Mouse (Mus musculus): ENCODE data around the gene Cacna1b. TPM values are rescaled to one million over a fixed set of nuclear protein-coding genes. Genes with fewer than 3 reads are reported as not detected.

Gene Cacna1b
- polyA plus RNA-seq, 1 experiment from 2014 or later, result 0.84 TPM

GRCm38 (mm10) chr2:24562547-24563290 is 200.2 kb downstream of the Cacna1b start:
- H3K4me3 ChIP-seq (ENCODE audit: low read depth, low read length), result no peak overlapping the region
- DNase-seq (ENCODE audit: low spot score) (no peak), ATAC-seq (ENCODE audit: low read depth) (no peak)
- no peaks in the 10 kb centered on the region for H3K27me3 ChIP-seq (replicated peaks; ENCODE audit: control insufficient read depth, insufficient read depth, low read length)
- H3K27ac ChIP-seq (replicated peaks; ENCODE audit: low read depth, low read length), result no peak overlapping the region
- no peaks in the 10 kb centered on the region for H3K9me3 ChIP-seq (ENCODE audit: control insufficient read depth, low read length)
- no peak overlapping the region for H3K9ac ChIP-seq (ENCODE audit: low read depth, low read length)
- 60% methylated on average over 7 of the region's 7 CpGs for WGBS
- no peak overlapping the region for H3K4me2 ChIP-seq (ENCODE audit: low read depth, low read length)
- no peaks in the 10 kb centered on the region for H3K36me3 ChIP-seq (ENCODE audit: control insufficient read depth, insufficient read depth, low read length)
- no peaks in the 10 kb centered on the region for H3K4me1 ChIP-seq (ENCODE audit: control insufficient read depth, insufficient read depth, low read length)

GRCm38 (mm10) chr2:24561946-24562345 is 201.0 kb downstream of the Cacna1b start:
- no peak overlapping the region for H3K4me3 ChIP-seq (ENCODE audit: low read depth, low read length)
- H3K9ac ChIP-seq (ENCODE audit: low read depth, low read length), result no peak overlapping the region
- H3K27me3 ChIP-seq (replicated peaks; ENCODE audit: control insufficient read depth, insufficient read depth, low read length), result no peaks in the 10 kb centered on the region
- ATAC-seq (ENCODE audit: low read depth) (no peak), DNase-seq (ENCODE audit: low spot score) (no peak)
- H3K9me3 ChIP-seq (ENCODE audit: control insufficient read depth, low read length), result no peaks in the 10 kb centered on the region
- no peak overlapping the region for H3K4me2 ChIP-seq (ENCODE audit: low read depth, low read length)
- H3K36me3 ChIP-seq (ENCODE audit: control insufficient read depth, insufficient read depth, low read length), result no peaks in the 10 kb centered on the region
- no peaks in the 10 kb centered on the region for H3K4me1 ChIP-seq (ENCODE audit: control insufficient read depth, insufficient read depth, low read length)
- no peak overlapping the region for H3K27ac ChIP-seq (replicated peaks; ENCODE audit: low read depth, low read length)
- 79% methylated on average over 6 of the region's 6 CpGs for WGBS

- Histone ChIP-seq H3K27me3 (replicated peaks; ENCODE audit: control insufficient read depth, insufficient read depth, low read length) (no peaks in the 10 kb centered on the region), H3K36me3 (ENCODE audit: control insufficient read depth, insufficient read depth, low read length) (no peaks in the 10 kb centered on the region), H3K9me3 (ENCODE audit: control insufficient read depth, low read length) (no peaks in the 10 kb centered on the region), H3K4me1 (ENCODE audit: control insufficient read depth, insufficient read depth, low read length) (no peaks in the 10 kb centered on the region), H3K4me3 (ENCODE audit: low read depth, low read length) (no peak overlapping the region), H3K9ac (ENCODE audit: low read depth, low read length) (no peak overlapping the region), H3K27ac (replicated peaks; ENCODE audit: low read depth, low read length) (no peak overlapping the region), H3K4me2 (ENCODE audit: low read depth, low read length) (no peak overlapping the region)
- DNase-seq (ENCODE audit: low spot score) (no peak), ATAC-seq (ENCODE audit: low read depth) (no peak)
- 67% methylated on average over 5 of the region's 5 CpGs for WGBS
Measured at GRCm38 (mm10) chr2:24560201-24560600, 202.8 kb downstream of the Cacna1b start.

DNA sequence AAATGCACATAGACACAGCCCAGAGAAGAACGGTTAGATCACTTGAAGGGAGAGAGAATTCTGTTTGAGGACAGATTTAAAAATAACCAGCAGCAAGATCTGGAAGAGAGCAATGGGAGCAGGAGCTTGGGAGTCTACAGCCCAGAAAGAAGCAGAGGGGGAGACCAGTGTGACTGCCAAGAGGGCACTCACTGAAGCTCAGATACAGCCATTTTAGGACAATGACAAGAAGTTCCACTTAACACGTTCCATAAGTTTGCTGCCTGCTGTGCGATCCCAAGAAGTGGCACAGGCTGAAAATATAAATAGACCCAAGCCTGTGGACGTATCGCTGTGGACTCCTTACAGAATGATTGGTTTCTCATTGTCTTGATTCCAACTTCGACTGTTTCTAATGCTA is 206.6 kb downstream of the Cacna1b start:
- WGBS, result 75% methylated on average over 6 of the region's 6 CpGs

DNA sequence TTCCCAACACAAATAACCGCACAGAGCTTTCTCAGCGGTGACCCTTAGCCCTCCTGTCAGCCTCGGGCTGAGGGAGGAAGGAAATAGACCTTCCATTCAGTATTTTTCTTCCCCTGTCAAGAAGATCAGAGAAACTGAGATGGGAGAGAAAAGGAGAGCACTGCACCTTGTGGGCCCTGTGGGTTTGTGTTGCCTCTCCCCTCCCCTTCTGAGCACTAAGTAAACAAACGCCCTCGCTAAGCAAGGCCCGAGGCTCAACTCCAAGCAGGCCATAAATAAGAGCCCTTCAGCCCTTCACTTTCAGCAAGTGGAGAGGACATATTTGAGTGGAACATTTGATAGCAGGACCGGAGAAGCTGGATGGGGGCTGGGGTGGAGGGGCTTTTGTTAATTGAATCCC is 209.0 kb downstream of the Cacna1b start:
- no peak overlapping the region for H3K27ac ChIP-seq (replicated peaks; ENCODE audit: low read depth, low read length)
- no peaks in the 10 kb centered on the region for H3K27me3 ChIP-seq (replicated peaks; ENCODE audit: control insufficient read depth, insufficient read depth, low read length)
- no peaks in the 10 kb centered on the region for H3K4me1 ChIP-seq (ENCODE audit: control insufficient read depth, insufficient read depth, low read length)
- no peak overlapping the region for H3K4me2 ChIP-seq (ENCODE audit: low read depth, low read length)
- no peaks in the 10 kb centered on the region for H3K36me3 ChIP-seq (ENCODE audit: control insufficient read depth, insufficient read depth, low read length)
- no peak overlapping the region for H3K4me3 ChIP-seq (ENCODE audit: low read depth, low read length)
- H3K9me3 ChIP-seq (ENCODE audit: control insufficient read depth, low read length), result no peaks in the 10 kb centered on the region
- DNase-seq (ENCODE audit: low spot score) (no peak), ATAC-seq (ENCODE audit: low read depth) (no peak)
- WGBS, result 11% methylated on average over 7 of the region's 7 CpGs
- H3K9ac ChIP-seq (ENCODE audit: low read depth, low read length), result no peak overlapping the region

More for the DNA sequence above, 206.6 kb downstream of the Cacna1b start:
- DNase-seq (ENCODE audit: low spot score) (no peak), ATAC-seq (ENCODE audit: low read depth) (no peak)
- Histone ChIP-seq H3K9me3 (ENCODE audit: control insufficient read depth, low read length) (no peaks in the 10 kb centered on the region), H3K4me1 (ENCODE audit: control insufficient read depth, insufficient read depth, low read length) (no peaks in the 10 kb centered on the region), H3K4me2 (ENCODE audit: low read depth, low read length) (no peak overlapping the region), H3K9ac (ENCODE audit: low read depth, low read length) (no peak overlapping the region), H3K36me3 (ENCODE audit: control insufficient read depth, insufficient read depth, low read length) (no peaks in the 10 kb centered on the region), H3K27me3 (replicated peaks; ENCODE audit: control insufficient read depth, insufficient read depth, low read length) (no peaks in the 10 kb centered on the region), H3K4me3 (ENCODE audit: low read depth, low read length) (no peak overlapping the region), H3K27ac (replicated peaks; ENCODE audit: low read depth, low read length) (no peak overlapping the region)

Other genes with a start within 250 kb of the Cacna1b start
- 67.1 and 77.2 TPM in 2 replicates for gene Ehmt1, start 156.5 kb upstream of the Cacna1b start, polyA plus RNA-seq (2014; fragmentation: Nextera tagmentation; extraction: Ambion mirVana)
- 28.2 and 28.4 TPM in 2 replicates for gene Arrdc1, start 172.1 kb upstream of the Cacna1b start, polyA plus RNA-seq (2014; fragmentation: Nextera tagmentation; extraction: Ambion mirVana)
- 18.9 and 20.4 TPM in 2 replicates for gene Zmynd19, start 186.6 kb upstream of the Cacna1b start, polyA plus RNA-seq (2014; fragmentation: Nextera tagmentation; extraction: Ambion mirVana)
- 24.1 and 27.6 TPM in 2 replicates for gene Dph7, start 199.2 kb upstream of the Cacna1b start, polyA plus RNA-seq (2014; fragmentation: Nextera tagmentation; extraction: Ambion mirVana)
- 134 and 137 TPM in 2 replicates for gene Mrpl41, start 211.9 kb upstream of the Cacna1b start, polyA plus RNA-seq (2014; fragmentation: Nextera tagmentation; extraction: Ambion mirVana)
- 8.9 and 9.1 TPM in 2 replicates for gene Pnpla7, start 212.9 kb upstream of the Cacna1b start, polyA plus RNA-seq (2014; fragmentation: Nextera tagmentation; extraction: Ambion mirVana)